ENCODE assay signal across 24 mouse cellular contexts in genomic region chr13:98691956-98692515, GRCm38 (mm10). TPM values are rescaled to one million over a fixed set of nuclear protein-coding genes. Genes with fewer than 3 reads are reported as not detected.
DNase-seq lines count a peak whose midpoint lies in the region; ATAC-seq and TF ChIP-seq lines count a peak whose summit lies in the region.
"Had no signal": no experiment of that assay in that cellular context is flagged by ENCODE, and none has a peak within 500 bp of the region (broad histone marks: within the 10 kb centered on the region; RNA-seq: fewer than 3 reads in every experiment).

No protein-coding gene starts in this region.

- WGBS in kidney, adult 2 months = 78% methylated on average over 13 of the region's 13 CpGs

- TF ChIP-seq CTCF in kidney, adult 2 months (conservative IDR thresholded peaks at IDR 0.05; ENCODE audit: insufficient read depth, insufficient read length, low read depth, low read length) = no peak

- H3K27ac ChIP-seq in kidney, adult 2 months (ENCODE audit: insufficient read depth, low read depth, low read length) = no peak overlapping the region
- H3K27ac ChIP-seq: limb, embryonic 10.5 days; liver, embryonic 14.5 days; neural tube, embryonic 13.5 days had no signal

- H3K4me1 ChIP-seq in kidney, adult 2 months (ENCODE audit: control insufficient read depth, insufficient read depth, low read length) = peaks cover 9% of the 10 kb centered on the region; the same call in 1 of the 2 replicates

- no peaks in the 10 kb centered on the region for H3K36me3 ChIP-seq in kidney, adult 2 months (ENCODE audit: control insufficient read depth, insufficient read depth, low read length)
- H3K36me3 ChIP-seq: G1E; limb, embryonic 10.5 days; neural tube, embryonic 13.5 days had no signal

- ATAC-seq in common myeloid progenitor, adult 5-6 weeks (replicated peaks; ENCODE audit: low read depth, poor library complexity, severe bottlenecking) = 0 out of 2 replicates have a peak, but pooled peaks have one; percentile 15
- ATAC-seq in megakaryocyte progenitor cell, adult 5-6 weeks (replicated peaks; ENCODE audit: poor library complexity) = peak; percentile 35
- no peak for ATAC-seq in erythroid progenitor cell, adult 5-6 weeks (replicated peaks; ENCODE audit: low FRiP score, poor library complexity, severe bottlenecking)
- ATAC-seq: forebrain, embryonic 16.5 days; midbrain, embryonic 16.5 days had no signal

- H3K27me3 ChIP-seq in kidney, adult 2 months (replicated peaks; ENCODE audit: control insufficient read depth, insufficient read depth, low read length) = no peaks in the 10 kb centered on the region

- no peak for DNase-seq in kidney, adult 2 months
- DNase-seq in kidney, postnatal 10 days = no peak
- peak; percentile 49 for DNase-seq in 3T3-L1 (ENCODE audit: low read depth, low spot score)
- no peak for DNase-seq in spleen, postnatal 36 days (ENCODE audit: low spot score in 2 of 2)
- no peak for DNase-seq in adrenal gland, postnatal 10 days
- DNase-seq: adrenal gland, postnatal 14 days; B cell, adult 2 months; cerebellum, adult 9-10 months; heart, postnatal 10 days; kidney, postnatal 36 days; layer of hippocampus, postnatal 36 days; spleen, adult 18-20 months; thymus, postnatal 36 days had no signal

- TF ChIP-seq POLR2A in kidney, adult 2 months (IDR thresholded peaks at IDR 0.05; ENCODE audit: low read depth, low read length) = no peak

- peak overlapping the region; percentile 16; the same call in 1 of the 2 replicates for H3K4me3 ChIP-seq in kidney, adult 2 months (ENCODE audit: insufficient read depth, low read depth, low read length)
- H3K4me3 ChIP-seq: limb, embryonic 10.5 days; neural tube, embryonic 13.5 days had no signal

RNA-seq across cellular contexts. Expression of gene Tmem171, which starts 2.6 kb away (rescaled TPM):
- polyA plus RNA-seq in kidney, adult 2 months (2012; rRNA removed) = 25.5 TPM in 2 replicates
- 0.27 TPM in 1 of 2 replicates, not detected in the other for total RNA-seq in common myeloid progenitor, adult 5-6 weeks (2017)
- total RNA-seq in megakaryocyte progenitor cell, adult 5-6 weeks (2015) = 0.57 TPM in 1 of 2 replicates, not detected in the other
- total RNA-seq in megakaryocyte progenitor cell, adult 5-6 weeks (2017) = not detected in 2 replicates
- not detected in 2 replicates for total RNA-seq in erythroid progenitor cell, adult 5-6 weeks (2015; ENCODE audit: low replicate concordance)
- not detected in 2 replicates for total RNA-seq in erythroid progenitor cell, adult 5-6 weeks (2017; ENCODE audit: low replicate concordance)
- total RNA-seq in adrenal gland, postnatal 10 days (2021) = 1 to 10 TPM; 2.3 to 2.9 TPM
- polyA plus RNA-seq: forebrain, embryonic 16.5 days; G1E; limb, embryonic 10.5 days; midbrain, embryonic 16.5 days; neural tube, embryonic 13.5 days had no signal

RNA-seq across cellular contexts. Expression of gene Tmem174, which starts 54.8 kb away (rescaled TPM):
- polyA plus RNA-seq in kidney, adult 2 months (2012; rRNA removed) = 424 and 448 TPM in 2 replicates
- not detected in 2 replicates for total RNA-seq in common myeloid progenitor, adult 5-6 weeks (2017)
- total RNA-seq in megakaryocyte progenitor cell, adult 5-6 weeks (2015) = not detected in 2 replicates
- not detected in 2 replicates for total RNA-seq in megakaryocyte progenitor cell, adult 5-6 weeks (2017)
- not detected in 2 replicates for total RNA-seq in erythroid progenitor cell, adult 5-6 weeks (2015; ENCODE audit: low replicate concordance)
- total RNA-seq in erythroid progenitor cell, adult 5-6 weeks (2017; ENCODE audit: low replicate concordance) = not detected in 2 replicates
- not detected for total RNA-seq in adrenal gland, postnatal 10 days (2021)
- total RNA-seq: adrenal gland, postnatal 14 days; gastrocnemius, adult 18-20 months; heart, adult 8-10 months; heart, postnatal 10 days had no signal
- polyA plus RNA-seq: forebrain, embryonic 16.5 days; G1E; limb, embryonic 10.5 days; liver, embryonic 14.5 days; midbrain, embryonic 16.5 days; neural tube, embryonic 13.5 days had no signal
